Mouse (Mus musculus): Measurements from ENCODE around the gene Kiz.

DNA sequence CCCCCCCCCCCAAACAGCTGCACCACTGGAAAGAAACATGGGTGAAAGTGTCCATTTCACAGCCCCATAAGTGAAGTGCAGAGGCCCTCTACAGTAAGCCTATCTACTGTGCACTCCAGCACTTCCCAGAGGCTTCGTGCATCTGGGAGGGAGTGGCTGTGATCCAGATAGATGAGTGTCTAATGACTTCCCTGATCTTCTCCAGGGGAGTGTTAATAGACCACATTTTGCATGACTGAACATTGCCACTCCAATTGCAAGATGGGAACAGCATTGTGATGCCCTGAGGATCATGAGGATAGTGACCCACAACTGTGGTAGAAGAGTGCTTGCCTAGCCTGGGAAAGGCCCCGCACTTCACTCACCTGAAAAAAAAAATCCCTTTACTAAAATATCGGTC, 60.4 kb downstream of the Kiz start:
- TF ChIP-seq MYOG (IDR thresholded peaks at IDR 0.05; ENCODE audit: control insufficient read depth in 1 of 3, insufficient read depth in 1 of 3, insufficient read length in 2 of 3, low read depth in 2 of 3) = no peak
- TF ChIP-seq POLR2A (IDR thresholded peaks at IDR 0.05; ENCODE audit: insufficient read length, low read depth) = no peak
